Mouse (Mus musculus) brain, embryonic 14.5 days (tissue): Measurements from ENCODE around the gene Apoe.

Experiments used
- CTCF ChIP-seq: fragments of 200-500 bp; IDR thresholded peaks from 2 replicates; pipeline ENCODE4 v1.5.1; 2012; ENCODE audit warnings: inconsistent platforms, mild to moderate bottlenecking, moderate library complexity, borderline replicate concordance; ENCODE audit not compliant: insufficient read depth, insufficient read length; ENCODE audit errors: extremely low read depth
- POLR2A ChIP-seq: fragments of 200-500 bp; IDR thresholded peaks from 2 replicates; pipeline ENCODE4 v1.6.1; 2012; ENCODE audit warnings: mild to moderate bottlenecking, inconsistent platforms, borderline replicate concordance; ENCODE audit not compliant: poor library complexity, insufficient read depth, insufficient read length, severe bottlenecking; ENCODE audit errors: extremely low read depth

DNA sequence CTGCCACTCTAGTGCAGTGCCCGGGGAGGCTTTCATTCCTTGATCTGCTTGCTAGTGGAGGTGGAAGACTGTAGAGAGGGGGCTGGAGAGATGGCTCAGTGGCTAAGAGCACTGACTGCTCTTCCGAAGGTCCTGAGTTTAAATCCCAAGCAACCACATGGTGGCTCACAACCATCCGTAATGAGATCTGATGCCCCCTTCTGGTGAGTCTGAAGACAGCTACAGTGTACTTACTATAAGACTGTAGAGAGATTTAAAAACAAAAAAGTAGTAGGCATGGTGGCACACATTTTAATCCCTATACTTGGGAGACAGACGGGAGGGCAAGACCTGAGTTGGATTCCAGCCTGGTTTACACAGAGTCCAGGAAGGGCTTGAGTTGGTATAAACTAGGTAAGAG is 13.4 kb upstream of the Apoe start:
- TF ChIP-seq CTCF (peak; percentile 22; the same call in 1 of the 2 replicates), POLR2A (no peak)
